Mouse (Mus musculus): ENCODE results near the gene Tsacc. TPM values are rescaled to one million over a fixed set of nuclear protein-coding genes. Genes with fewer than 3 reads are reported as not detected.

Gene Tsacc
- total and polyA plus RNA-seq, 3 experiments = 6.7 to 11.3 (median 9.3) TPM

DNA sequence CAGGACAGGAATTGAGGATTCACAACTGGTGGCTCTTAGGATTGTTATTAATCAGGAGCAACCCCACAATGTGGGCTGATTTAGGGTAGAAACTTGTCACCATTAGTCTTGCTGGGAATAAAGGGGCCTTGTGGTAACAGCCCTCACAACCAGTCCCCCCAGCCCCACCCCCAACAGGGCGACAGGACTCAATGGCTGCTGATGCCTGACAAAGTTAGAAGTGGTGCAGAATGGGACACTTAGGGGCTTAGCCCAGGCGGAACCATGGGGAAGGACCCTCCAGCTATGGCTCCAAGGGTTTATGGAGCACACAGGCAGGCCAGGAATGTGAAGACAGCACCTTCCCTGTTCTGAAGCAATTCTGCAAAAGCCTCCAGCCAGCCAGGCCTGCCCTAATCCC is 61.2 kb downstream of the Tsacc start:
- DNase-seq (ENCODE audit: extremely low read depth) = no peak
- no peaks in the 10 kb centered on the region for H3K36me3 ChIP-seq (replicated peaks in 1 of 2; ENCODE audit: control insufficient read depth in 1 of 2, insufficient read depth in 1 of 2, low read length in 1 of 2)
- H3K27ac ChIP-seq (ENCODE audit: insufficient read depth, low read depth) = no peak overlapping the region
- no peak overlapping the region for H3K9ac ChIP-seq (ENCODE audit: insufficient read depth, low read depth)
- H3K79me2 ChIP-seq (replicated peaks; ENCODE audit: control insufficient read depth, extremely low read depth, insufficient read depth, poor library complexity, severe bottlenecking) = no peaks in the 10 kb centered on the region
- H3K4me2 ChIP-seq (ENCODE audit: insufficient read depth, low read depth, poor library complexity, severe bottlenecking) = no peak overlapping the region
- no peak overlapping the region for H3K4me3 ChIP-seq (replicated peaks in 1 of 3; ENCODE audit: low read depth in 2 of 3, low read length in 2 of 3, poor library complexity in 1 of 3)
- dilution Hi-C loops (cut with MboI; ENCODE audit: extremely low pct_ligation_motif_present, extremely low pct_unique_long_range_greater_than_20kb, low sequenced_read_pairs) = no loop called here
- no peak for TF ChIP-seq ZNF384 (IDR thresholded peaks at IDR 0.05; ENCODE audit: low read depth, low read length)
- peaks cover 19 to 56% of the 10 kb centered on the region in 2 experiments for H3K4me1 ChIP-seq (ENCODE audit: control insufficient read depth in 1 of 2, insufficient read depth in 2 of 2)
- in situ Hi-C loops (cut with MboI; ENCODE audit: low pct_ligation_motif_present, low pct_unique_long_range_greater_than_20kb, low sequenced_read_pairs) = no loop called here
- peaks cover 44% of the 10 kb centered on the region for H3K27me3 ChIP-seq (replicated peaks)
- H3K9me3 ChIP-seq (replicated peaks; ENCODE audit: low read length) = no peaks in the 10 kb centered on the region

- Histone ChIP-seq H3K36me3 (replicated peaks in 1 of 2; ENCODE audit: control insufficient read depth in 1 of 2, insufficient read depth in 1 of 2, low read length in 1 of 2) (no peaks in the 10 kb centered on the region), H3K9ac (ENCODE audit: insufficient read depth, low read depth) (no peak overlapping the region), H3K27me3 (replicated peaks) (peaks cover 44% of the 10 kb centered on the region), H3K27ac (ENCODE audit: insufficient read depth, low read depth) (no peak overlapping the region), H3K79me2 (replicated peaks; ENCODE audit: control insufficient read depth, extremely low read depth, insufficient read depth, poor library complexity, severe bottlenecking) (no peaks in the 10 kb centered on the region), H3K9me3 (replicated peaks; ENCODE audit: low read length) (no peaks in the 10 kb centered on the region), H3K4me1 (ENCODE audit: control insufficient read depth in 1 of 2, insufficient read depth in 2 of 2) (peaks cover 20 to 58% of the 10 kb centered on the region in 2 experiments), H3K4me3 (replicated peaks in 1 of 3; ENCODE audit: low read depth in 2 of 3, low read length in 2 of 3, poor library complexity in 1 of 3) (no peak overlapping the region), H3K4me2 (ENCODE audit: insufficient read depth, low read depth, poor library complexity, severe bottlenecking) (no peak overlapping the region)
- peak; percentile 67 for DNase-seq (ENCODE audit: extremely low read depth)
- in situ Hi-C loops (cut with MboI; ENCODE audit: low pct_ligation_motif_present, low pct_unique_long_range_greater_than_20kb, low sequenced_read_pairs) (no loop called here), dilution Hi-C loops (cut with MboI; ENCODE audit: extremely low pct_ligation_motif_present, extremely low pct_unique_long_range_greater_than_20kb, low sequenced_read_pairs) (no loop called here)
- TF ChIP-seq ZMIZ1 (IDR thresholded peaks at IDR 0.05; ENCODE audit: low read depth, low read length) = no peak
- TF ChIP-seq RAD21 (IDR thresholded peaks at IDR 0.05; ENCODE audit: low read depth, low read length) = no peak; the same call in 1 of the 2 replicates
- no peak for TF ChIP-seq JUN (IDR thresholded peaks at IDR 0.05; ENCODE audit: insufficient read depth, low read depth, low read length)
- TF ChIP-seq USF2 (conservative IDR thresholded peaks at IDR 0.05; ENCODE audit: low read depth, low read length) = no peak
- TF ChIP-seq JUND (conservative IDR thresholded peaks at IDR 0.05; ENCODE audit: low read depth, low read length) = no peak
- peak; percentile 23 to 58; a peak in 3 of 4 replicates for TF ChIP-seq CTCF (conservative IDR thresholded peaks at IDR 0.05 in 1 of 2, IDR thresholded peaks at IDR 0.05 in 1 of 2; ENCODE audit: low read depth in 2 of 2, low read length in 2 of 2)
- no peak for TF ChIP-seq MEF2A (IDR thresholded peaks at IDR 0.05; ENCODE audit: borderline replicate concordance, low read depth, low read length)
- TF ChIP-seq SMC3 (IDR thresholded peaks at IDR 0.05; ENCODE audit: low read depth, low read length) = peak; percentile 11; the same call in 1 of the 2 replicates
- TF ChIP-seq POLR2A (IDR thresholded peaks at IDR 0.05; ENCODE audit: low read depth, low read length) = no peak
Observed at GRCm38 (mm10) chr3:88235216-88235615, 61.6 kb downstream of the Tsacc start.

DNA sequence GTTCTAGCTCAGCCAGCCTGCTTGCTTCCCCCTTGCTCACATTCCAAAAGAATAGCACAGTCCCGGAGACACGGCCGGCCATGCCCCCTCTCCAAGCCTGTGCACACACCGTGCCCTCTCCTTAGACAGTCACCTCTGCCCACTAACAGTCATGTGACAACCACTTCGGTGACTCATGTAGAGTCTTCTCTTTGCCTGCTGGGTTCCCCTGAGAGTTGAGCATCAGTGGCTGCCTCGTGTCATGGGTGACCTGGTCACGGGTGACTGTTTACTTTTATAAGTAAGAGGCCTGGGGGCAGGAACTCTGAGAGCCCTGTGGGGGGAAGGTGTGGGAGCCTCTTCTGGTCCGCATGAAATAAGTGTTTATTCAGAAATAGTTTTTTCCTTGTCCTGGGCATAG is 62.8 kb downstream of the Tsacc start:
- dilution Hi-C loops (cut with MboI; ENCODE audit: extremely low pct_ligation_motif_present, extremely low pct_unique_long_range_greater_than_20kb, low sequenced_read_pairs) = no loop called here

More for the DNA sequence above, 62.8 kb downstream of the Tsacc start:
- Histone ChIP-seq H3K4me2 (ENCODE audit: insufficient read depth, low read depth, poor library complexity, severe bottlenecking) (no peak overlapping the region), H3K4me3 (replicated peaks in 1 of 3; ENCODE audit: low read depth in 2 of 3, low read length in 2 of 3, poor library complexity in 1 of 3) (no peak overlapping the region), H3K27ac (ENCODE audit: insufficient read depth, low read depth) (no peak overlapping the region), H3K79me2 (replicated peaks; ENCODE audit: control insufficient read depth, extremely low read depth, insufficient read depth, poor library complexity, severe bottlenecking) (no peaks in the 10 kb centered on the region), H3K9ac (ENCODE audit: insufficient read depth, low read depth) (no peak overlapping the region), H3K9me3 (replicated peaks; ENCODE audit: low read length) (no peaks in the 10 kb centered on the region), H3K27me3 (replicated peaks) (peaks cover 44% of the 10 kb centered on the region), H3K4me1 (ENCODE audit: control insufficient read depth in 1 of 2, insufficient read depth in 2 of 2) (peaks cover 20 to 58% of the 10 kb centered on the region in 2 experiments), H3K36me3 (replicated peaks in 1 of 2; ENCODE audit: control insufficient read depth in 1 of 2, insufficient read depth in 1 of 2, low read length in 1 of 2) (no peaks in the 10 kb centered on the region)
- TF ChIP-seq BHLHE40 (IDR thresholded peaks at IDR 0.05; ENCODE audit: low read depth, low read length) (peak; percentile 97), ETS1 (conservative IDR thresholded peaks at IDR 0.05; ENCODE audit: low read depth, low read length) (peak; percentile 76), TBP (conservative IDR thresholded peaks at IDR 0.05; ENCODE audit: low read depth, low read length) (no peak), USF1 (IDR thresholded peaks at IDR 0.05; ENCODE audit: low read depth, low read length) (peak; percentile 34)
- DNase-seq (ENCODE audit: extremely low read depth) = peak; percentile 76
- in situ Hi-C loops (cut with MboI; ENCODE audit: low pct_ligation_motif_present, low pct_unique_long_range_greater_than_20kb, low sequenced_read_pairs) = no loop called here
